Mouse (Mus musculus) liver, embryonic 14.5 days (tissue): ENCODE measurements at regions not wholly inside any gene's neighbourhood (a gene's known extent, or its start where the extent isn't known, plus 50 kb on each side); places are given as distances from the start of the nearest gene placed in this dataset.

Source experiments
- ATAC-seq: fragments of 200-750 bp; cut with Nextera tagmentation; 2 replicates; pipeline ENCODE4 v1.8.0; 2017; ENCODE audit warnings: moderate number of reproducible peaks, mild to moderate bottlenecking, moderate library complexity; ENCODE audit not compliant: insufficient read depth
- DNase-seq, 3 experiments: peaks; one replicate each; pipeline ENCODE4 v3.0.0-alpha.2; 2012 to 2013; ENCODE audit warnings: low read depth in 3 of 3, low spot score in 3 of 3
- H3K27ac ChIP-seq: fragments of 300-500 bp; sonication (generic); 2 replicates; pipeline ENCODE4 v1.5.1; 2014; ENCODE audit warnings: moderate library complexity, mild to moderate bottlenecking, control low read depth, inconsistent platforms
- H3K27me3 ChIP-seq: fragments of 300-500 bp; sonication (generic); 2 replicates; pipeline ENCODE4 v1.6.1; 2014; ENCODE audit warnings: mild to moderate bottlenecking, low read length, moderate library complexity; ENCODE audit not compliant: control insufficient read depth, insufficient read depth
- H3K36me3 ChIP-seq: fragments of 300-500 bp; sonication (generic); replicated peaks from 2 replicates; pipeline ENCODE4 v1.6.1; 2014; ENCODE audit warnings: low read depth; ENCODE audit not compliant: control insufficient read depth, insufficient read depth
- H3K4me1 ChIP-seq, 2 experiments: fragments of 200-500 bp in 1 of 2; fragments of 300-500 bp in 1 of 2; sonication (generic) in 1 of 2; replicated peaks; 2 replicates each; pipeline ENCODE4 v1.6.1; 2012 to 2014; ENCODE audit warnings: antibody characterized with exemption in 1 of 2, inconsistent platforms in 1 of 2, low read length in 1 of 2; ENCODE audit not compliant: control insufficient read depth in 2 of 2, insufficient read depth in 2 of 2
- H3K4me2 ChIP-seq: fragments of 300-500 bp; sonication (generic); 2 replicates; pipeline ENCODE4 v1.6.1; 2014; ENCODE audit warnings: low read depth, mild to moderate bottlenecking, control low read depth, moderate library complexity
- H3K4me3 ChIP-seq, 2 experiments: fragments of 200-500 bp in 1 of 2; fragments of 300-500 bp in 1 of 2; sonication (generic) in 1 of 2; 2 replicates each; pipeline ENCODE4 v1.5.1; 2012 to 2014; ENCODE audit warnings: low read depth in 2 of 2, low read length in 2 of 2, mild to moderate bottlenecking in 2 of 2, control low read depth in 1 of 2, inconsistent platforms in 1 of 2, moderate library complexity in 1 of 2; ENCODE audit not compliant: insufficient read depth in 1 of 2
- H3K9ac ChIP-seq: fragments of 300-500 bp; sonication (generic); replicated peaks from 2 replicates; pipeline ENCODE4 v1.6.1; 2014; ENCODE audit warnings: mild to moderate bottlenecking, control low read depth, moderate library complexity
- H3K9me3 ChIP-seq: fragments of 300-500 bp; sonication (generic); 2 replicates; pipeline ENCODE4 v1.6.1; 2016; ENCODE audit warnings: low read length, mixed read lengths; ENCODE audit not compliant: control insufficient read depth
- CTCF ChIP-seq: IDR thresholded peaks from 2 replicates; pipeline ENCODE4 v1.5.1; 2016; ENCODE audit warnings: antibody characterized with exemption, low read depth, control low read depth
- EP300 ChIP-seq: IDR thresholded peaks from 2 replicates; pipeline ENCODE4 v1.6.1; 2016; ENCODE audit warnings: antibody characterized with exemption, low read depth
- whole genome bisulfite sequencing: fragments of 180-500 bp; shearing (Covaris S2); extraction: QIAGEN DNeasy Blood & Tissue Kit; methylation state at CpG from one replicate; pipeline ENCODE4 v1.1.7; 2014; ENCODE audit not compliant: insufficient replicate concordance; 5-methylcytosine and 5-hydroxymethylcytosine counted together

DNA sequence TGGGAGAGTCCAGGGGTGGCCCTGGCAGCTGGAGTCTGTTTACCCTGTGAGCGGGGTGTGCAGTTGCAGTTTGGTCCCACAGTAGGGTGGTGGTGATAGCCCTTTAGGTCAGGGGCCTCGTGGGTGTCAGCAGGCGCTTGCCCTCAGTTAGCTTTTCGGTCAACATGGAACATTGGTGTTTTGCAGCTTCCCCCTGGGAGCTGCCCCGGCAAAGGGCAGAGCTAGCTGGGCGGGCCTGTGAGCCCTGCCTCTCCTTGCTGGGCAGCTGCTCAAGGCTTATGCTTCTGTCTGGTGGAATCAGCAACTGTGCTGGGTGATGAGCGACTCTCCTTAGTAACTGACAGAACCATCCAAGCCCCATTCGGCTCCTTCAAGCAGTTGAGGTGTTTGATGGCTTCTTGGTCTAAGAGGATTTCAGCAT, 115.7 kb downstream of the Gadd45g start:
- no peak overlapping the region for H3K27ac ChIP-seq
- no peaks in the 10 kb centered on the region for H3K9me3 ChIP-seq
- no peak for DNase-seq
- H3K4me3 ChIP-seq = no peak overlapping the region
- no peak for ATAC-seq
- H3K4me2 ChIP-seq = no peak overlapping the region
- H3K4me1 ChIP-seq = peaks cover 5 to 13% of the 10 kb centered on the region in 2 experiments; a peak in 3 of 4 replicates
- no peak overlapping the region for H3K9ac ChIP-seq
- H3K36me3 ChIP-seq = no peaks in the 10 kb centered on the region
- no peak for TF ChIP-seq CTCF
- no peaks in the 10 kb centered on the region for H3K27me3 ChIP-seq
- WGBS = 47% methylated on average over 8 of the region's 8 CpGs

DNA sequence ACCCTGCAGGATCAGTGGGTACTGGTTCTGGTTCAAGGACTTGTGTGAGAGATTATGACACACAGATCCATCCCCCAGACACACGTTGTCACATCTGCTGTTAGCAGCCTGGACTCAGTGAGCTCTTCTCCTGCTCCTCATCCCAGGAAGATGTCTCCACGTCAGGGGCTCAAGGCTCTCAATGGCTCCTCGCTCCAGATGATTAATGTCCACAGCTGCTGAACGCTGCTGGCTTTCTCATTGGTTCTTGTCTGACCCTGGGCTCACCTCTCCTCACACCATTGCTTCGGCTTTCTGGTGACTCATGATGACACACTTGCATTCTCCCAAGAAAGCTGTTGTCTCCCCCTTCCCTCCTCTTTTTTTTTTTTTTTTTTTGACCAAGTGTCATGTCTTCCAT, 116.2 kb downstream of the Gadd45g start:
- Histone ChIP-seq H3K9me3 (no peaks in the 10 kb centered on the region), H3K27ac (no peak overlapping the region), H3K36me3 (no peaks in the 10 kb centered on the region), H3K4me3 (no peak overlapping the region), H3K4me1 (peaks cover 5 to 13% of the 10 kb centered on the region in 2 experiments; a peak in 3 of 4 replicates), H3K4me2 (no peak overlapping the region), H3K27me3 (no peaks in the 10 kb centered on the region), H3K9ac (no peak overlapping the region)
- 65% methylated on average over 5 of the region's 5 CpGs for WGBS
- no peak for ATAC-seq
- TF ChIP-seq EP300 = no peak
- TF ChIP-seq CTCF = no peak
- no peak for DNase-seq

DNA sequence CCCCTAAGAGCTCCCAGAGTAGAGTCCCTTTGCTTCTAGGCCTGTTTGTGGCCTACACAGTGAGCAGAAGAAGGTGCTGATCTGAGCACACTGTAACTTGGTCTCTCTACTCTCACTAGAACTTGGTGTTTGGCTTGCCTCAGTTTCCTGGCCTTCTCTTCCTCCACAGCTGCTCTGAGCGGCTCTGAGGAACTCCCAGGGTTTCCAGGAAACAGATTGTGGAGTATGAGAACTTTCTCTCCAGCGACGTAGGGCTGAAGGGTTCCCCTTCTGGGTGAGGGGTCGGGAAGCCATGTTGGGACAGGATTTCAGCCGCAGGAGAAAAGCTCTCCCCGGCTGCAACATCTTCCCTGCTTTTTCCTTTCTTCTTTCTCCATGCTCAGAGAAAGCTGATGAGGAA, 117.5 kb downstream of the Gadd45g start:
- TF ChIP-seq EP300 (no peak), CTCF (no peak)
- no peak overlapping the region for H3K4me2 ChIP-seq
- WGBS = 25% methylated on average over 6 of the region's 6 CpGs
- no peak overlapping the region for H3K4me3 ChIP-seq
- peaks cover 5 to 13% of the 10 kb centered on the region in 2 experiments; a peak in 3 of 4 replicates for H3K4me1 ChIP-seq
- no peaks in the 10 kb centered on the region for H3K36me3 ChIP-seq
- no peak for ATAC-seq
- H3K9me3 ChIP-seq = no peaks in the 10 kb centered on the region
- H3K27me3 ChIP-seq = no peaks in the 10 kb centered on the region
- no peak for DNase-seq
- no peak overlapping the region for H3K27ac ChIP-seq
- H3K9ac ChIP-seq = no peak overlapping the region

DNA sequence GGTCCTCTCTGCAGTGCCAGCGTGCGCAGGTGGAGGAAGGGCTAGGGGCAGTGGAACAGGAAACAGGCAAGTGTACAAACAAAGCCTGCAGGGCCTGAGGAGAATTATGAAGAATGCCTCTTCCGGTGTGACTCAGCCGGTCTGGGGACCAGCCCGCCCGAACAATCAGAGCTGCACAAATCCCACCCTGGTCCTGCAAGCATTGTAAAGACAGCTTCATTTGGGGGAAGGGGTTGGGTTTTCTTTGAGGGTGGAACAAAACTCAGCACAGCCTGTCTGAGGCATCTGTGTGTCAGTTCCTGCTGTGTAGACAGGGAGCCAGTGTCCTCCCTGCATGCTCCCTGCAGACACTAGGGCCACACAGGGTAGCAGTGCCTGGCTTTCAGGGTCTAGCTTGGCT, 117.9 kb downstream of the Gadd45g start:
- H3K4me2 ChIP-seq = no peak overlapping the region
- DNase-seq (no peak), ATAC-seq (peak; percentile 45; the same call in 1 of the 2 replicates)
- 15% methylated on average over 6 of the region's 6 CpGs for WGBS
- no peak overlapping the region for H3K9ac ChIP-seq
- H3K4me1 ChIP-seq = peaks cover 5 to 13% of the 10 kb centered on the region in 2 experiments; a peak in 3 of 4 replicates
- no peaks in the 10 kb centered on the region for H3K27me3 ChIP-seq
- TF ChIP-seq EP300 (no peak), CTCF (no peak)
- no peak overlapping the region for H3K27ac ChIP-seq
- no peak overlapping the region for H3K4me3 ChIP-seq
- H3K9me3 ChIP-seq = no peaks in the 10 kb centered on the region
- H3K36me3 ChIP-seq = no peaks in the 10 kb centered on the region

DNA sequence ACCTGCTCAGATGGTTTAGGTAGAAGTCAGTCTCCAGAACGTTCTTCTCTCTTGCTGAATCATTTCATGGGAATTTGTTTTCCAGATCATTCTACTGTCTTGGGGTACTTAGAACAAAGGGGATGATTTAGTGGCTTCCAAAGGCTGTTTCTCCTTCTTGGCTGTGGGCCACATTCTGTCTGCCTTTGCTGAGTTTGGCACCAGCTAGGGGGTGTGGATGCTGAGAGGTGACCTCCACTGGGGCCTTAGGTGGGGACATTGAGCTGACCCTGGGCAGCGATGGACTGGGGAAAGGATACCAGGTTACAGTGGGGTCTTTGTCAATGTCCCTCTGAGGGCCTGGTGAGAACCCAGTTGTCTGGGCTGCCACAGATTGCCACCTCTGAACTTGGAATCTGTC, 118.4 kb downstream of the Gadd45g start:
- WGBS = 61% methylated on average over 2 of the region's 2 CpGs

More for the DNA sequence above, 118.4 kb downstream of the Gadd45g start:
- Histone ChIP-seq H3K4me3 (no peak overlapping the region), H3K4me2 (no peak overlapping the region), H3K36me3 (no peaks in the 10 kb centered on the region), H3K27me3 (no peaks in the 10 kb centered on the region), H3K9ac (no peak overlapping the region), H3K9me3 (no peaks in the 10 kb centered on the region), H3K4me1 (peaks cover 5 to 13% of the 10 kb centered on the region in 2 experiments; a peak in 3 of 4 replicates), H3K27ac (no peak overlapping the region)
- TF ChIP-seq CTCF (no peak), EP300 (no peak)
- DNase-seq (no peak), ATAC-seq (no peak)
